Mouse (Mus musculus) olfactory bulb, adult 2 months (tissue): Measurements from ENCODE around the gene Npnt.

Source experiments
- CTCF ChIP-seq: fragments of 200-500 bp; IDR thresholded peaks from 2 replicates; pipeline ENCODE4 v1.5.1; 2012; ENCODE audit warnings: low read depth, mild to moderate bottlenecking, low read length, moderate library complexity; ENCODE audit not compliant: insufficient read depth
- POLR2A ChIP-seq: fragments of 200-500 bp; IDR thresholded peaks from 2 replicates; pipeline ENCODE4 v1.6.1; 2012; ENCODE audit warnings: mild to moderate bottlenecking, low read depth, low read length, moderate library complexity; ENCODE audit not compliant: insufficient read depth

- TF ChIP-seq CTCF = no peak
- no peak for TF ChIP-seq POLR2A
These were observed 42.4 kb downstream of the Npnt start for GRCm38 (mm10) chr3:132907506-132908203.
